Mouse (Mus musculus) cerebellum, adult 9-10 months (tissue): Measurements from ENCODE around the gene Arhgap31.
A peak's percentile ranks its signal among the peaks of the same experiment; 100 is the strongest.

Source experiments
- DNase-seq: peaks from one replicate; pipeline ENCODE4 v3.0.0; 2022

Arhgap31 gene

DNA sequence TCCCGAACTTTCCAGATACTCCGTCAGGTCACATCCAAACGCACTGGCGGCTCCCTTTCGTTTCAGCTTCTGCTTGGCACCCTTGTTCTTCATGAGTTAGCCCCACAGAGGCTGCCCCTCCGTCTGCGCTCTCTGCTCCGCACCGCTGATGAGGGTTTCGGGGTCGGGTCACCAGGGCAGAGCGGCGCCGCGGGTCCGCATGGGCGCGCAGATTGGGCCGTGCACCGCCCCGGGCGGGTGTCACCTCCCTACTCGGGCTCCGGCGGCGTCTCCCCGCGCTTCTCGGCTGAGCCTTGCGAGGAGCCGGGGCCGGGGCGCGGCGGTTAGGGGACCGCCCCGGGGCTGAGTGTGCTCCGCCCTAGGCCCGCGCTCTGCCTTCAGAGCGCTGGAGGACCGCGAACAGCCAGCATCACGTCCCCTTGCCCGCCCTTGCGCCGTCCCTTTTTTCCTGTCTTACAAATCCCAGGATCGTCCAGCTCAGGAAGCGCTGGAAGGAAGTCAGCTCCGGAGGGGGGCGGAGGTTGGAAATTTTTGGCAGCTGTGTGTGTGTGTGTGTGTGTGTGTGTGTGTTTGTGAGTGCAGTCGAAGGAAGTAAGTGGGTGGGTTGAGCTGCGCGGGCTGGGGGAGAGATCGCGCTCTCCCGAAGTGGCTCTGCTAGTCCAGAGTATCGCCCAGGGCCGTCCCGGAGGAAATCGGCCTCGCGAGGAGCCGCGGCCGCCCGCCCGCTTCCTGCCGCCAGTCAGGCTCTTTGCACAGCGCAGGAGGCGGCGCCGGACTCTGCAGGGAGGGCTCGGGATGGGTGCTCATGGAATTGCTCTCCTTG lies at the start of gene Arhgap31:
Gene Arhgap31, minus strand, starts transcription at position 694 of the 823 bp plus-strand sequence.
- peak; percentile 27 for DNase-seq

DNA sequence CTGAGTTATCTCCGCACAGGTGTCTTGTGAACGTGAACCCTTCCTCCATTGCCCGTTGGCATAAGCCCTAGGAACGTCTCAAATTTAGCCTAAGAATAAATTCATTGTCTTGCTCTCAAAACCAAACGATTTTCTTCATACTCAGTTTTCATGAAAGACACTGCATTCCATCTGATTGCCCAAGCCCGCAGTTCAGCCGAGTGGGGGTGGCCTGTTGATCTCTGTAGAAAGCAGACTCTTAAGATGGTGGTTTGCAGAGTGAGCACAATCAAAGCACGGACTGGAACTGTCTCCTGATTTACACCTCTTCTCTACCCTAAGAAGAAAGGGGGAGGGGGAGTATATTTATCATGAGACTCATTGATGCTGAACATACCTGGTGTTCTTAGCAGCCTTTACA lies 49.3 kb upstream of the Arhgap31 start:
- DNase-seq, result no peak

- DNase-seq, result no peak
Observed at GRCm38 (mm10) chr16:38761972-38762371, 48.9 kb upstream of the Arhgap31 start.

DNA sequence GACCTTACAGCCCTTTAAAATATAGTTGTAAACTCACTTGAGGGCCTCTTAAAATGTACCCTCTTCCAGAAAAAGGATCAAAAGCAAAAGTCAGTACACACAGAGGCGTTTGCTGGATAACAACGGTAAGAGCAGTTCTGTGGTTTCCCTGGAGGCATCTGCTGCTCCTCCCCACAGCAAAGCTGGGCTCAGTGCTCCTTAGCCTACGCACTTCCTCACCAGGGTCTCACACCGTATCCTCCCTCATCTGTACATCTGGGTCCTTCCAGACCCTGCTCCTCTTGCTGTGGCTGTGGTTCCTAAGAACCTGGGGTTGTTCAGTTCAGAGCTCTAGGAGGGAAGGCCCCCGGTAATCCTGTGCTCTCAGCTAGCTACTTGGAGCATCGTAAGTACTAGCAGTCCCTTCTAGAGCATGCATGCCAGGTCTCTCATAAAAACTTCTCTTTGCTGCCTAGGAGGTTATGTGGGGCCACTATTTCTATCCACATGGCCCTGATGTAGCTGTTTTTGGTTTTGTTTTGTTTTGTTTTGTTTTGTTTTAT lies 47.8 kb upstream of the Arhgap31 start:
- DNase-seq, result no peak

DNA sequence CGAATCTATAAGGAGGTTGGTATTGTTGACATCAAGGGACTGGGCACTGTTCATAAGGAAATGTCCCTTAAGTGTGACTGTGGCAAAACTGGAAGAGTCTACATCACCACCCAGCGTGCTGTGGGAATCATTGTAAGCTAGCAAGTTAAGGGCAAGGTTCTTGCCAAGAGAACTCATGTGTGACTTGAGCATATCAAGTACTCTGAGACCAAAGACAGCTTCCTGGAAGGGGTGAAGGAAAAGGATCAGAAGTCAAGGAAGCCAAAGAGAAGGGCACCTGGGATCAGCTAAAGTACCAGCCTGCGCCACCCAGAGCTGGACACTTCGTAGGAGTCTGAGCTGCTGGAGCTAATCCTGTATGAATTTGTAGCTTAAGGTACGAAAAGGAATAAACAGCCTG lies 47.2 kb upstream of the Arhgap31 start:
- no peak for DNase-seq

- no peak for DNase-seq
Observed at GRCm38 (mm10) chr16:38758104-38758861, 45.2 kb upstream of the Arhgap31 start.

DNA sequence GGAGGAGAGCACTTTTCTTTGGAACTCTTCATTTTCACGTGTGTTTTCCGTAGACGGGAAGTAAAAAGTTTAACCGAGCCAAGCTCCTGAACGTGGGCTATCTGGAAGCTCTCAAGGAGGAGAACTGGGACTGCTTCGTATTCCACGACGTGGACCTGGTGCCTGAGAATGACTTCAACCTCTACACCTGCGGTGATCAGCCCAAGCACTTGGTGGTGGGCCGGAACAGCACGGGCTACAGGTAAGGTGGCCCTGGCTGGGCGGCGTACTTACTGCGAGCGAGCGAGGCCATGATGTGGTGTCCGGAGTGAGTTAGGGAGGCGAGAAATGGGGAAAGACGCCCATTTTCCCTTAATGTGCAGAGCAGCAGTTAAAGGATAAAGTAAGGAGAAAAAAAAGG lies 44.6 kb upstream of the Arhgap31 start:
- DNase-seq, result no peak

GRCm38 (mm10) chr16:38756572-38756971 lies 43.5 kb upstream of the Arhgap31 start:
- DNase-seq, result no peak

DNA sequence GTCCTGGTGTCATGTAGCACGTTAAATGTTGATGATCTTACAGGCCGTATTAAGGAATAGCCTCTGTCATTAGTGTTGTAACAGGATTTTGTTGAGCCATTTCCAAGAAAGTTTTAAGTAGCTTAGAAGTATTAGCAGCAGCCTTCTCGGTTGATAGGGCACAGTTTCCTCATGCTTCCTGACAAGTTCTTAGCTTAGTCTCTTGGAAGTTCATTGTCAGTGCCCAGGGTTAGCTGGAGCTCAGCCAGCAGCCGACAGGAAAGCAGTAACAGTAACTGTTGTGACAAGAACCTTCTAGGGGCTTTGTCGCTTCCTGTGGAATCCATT lies 43.1 kb upstream of the Arhgap31 start:
- DNase-seq, result no peak

GRCm38 (mm10) chr16:38755452-38756176 lies 42.5 kb upstream of the Arhgap31 start:
- DNase-seq, result no peak

DNA sequence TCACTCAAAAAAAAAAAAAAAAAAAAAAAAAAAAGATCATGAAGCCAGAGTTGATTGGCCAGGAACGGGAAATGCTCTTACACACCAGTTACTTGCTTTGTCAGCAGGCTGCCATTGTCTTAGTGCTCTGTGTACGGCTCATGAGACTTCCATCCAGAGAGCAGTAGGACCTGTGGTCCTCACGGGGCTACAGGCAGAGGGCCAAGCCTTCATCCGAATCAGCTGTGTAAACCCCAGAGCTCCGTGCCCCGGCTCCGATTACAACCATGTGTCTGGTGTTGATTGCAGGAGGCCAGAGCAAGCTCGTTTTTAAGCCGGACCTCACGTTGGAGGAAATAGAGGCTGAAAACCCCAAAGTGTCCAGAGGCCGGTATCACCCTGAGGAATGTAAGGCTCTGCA lies 40.6 kb upstream of the Arhgap31 start:
- no peak for DNase-seq

DNA sequence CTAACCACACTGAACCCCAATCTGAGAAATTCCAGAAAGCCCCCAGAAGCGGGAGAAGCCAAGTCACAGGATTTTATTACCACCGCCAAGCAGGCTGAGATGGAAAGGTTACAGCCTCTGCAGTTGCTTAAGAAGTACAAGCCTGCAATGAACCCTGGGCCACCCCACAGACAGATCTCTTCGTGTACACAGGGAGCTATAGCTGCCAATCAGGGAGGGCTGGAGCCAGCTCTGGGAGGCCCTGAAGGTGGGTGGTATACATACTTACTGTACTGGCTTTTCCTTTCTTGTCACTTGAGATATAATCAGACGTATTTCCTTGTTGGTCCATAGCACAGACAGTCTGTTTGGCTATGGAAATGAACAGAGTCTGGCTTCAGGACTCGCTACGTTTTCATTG lies 37.7 kb upstream of the Arhgap31 start:
- no peak for DNase-seq

- no peak for DNase-seq
Observed at GRCm38 (mm10) chr16:38743941-38744673, 31.0 kb upstream of the Arhgap31 start.

DNA sequence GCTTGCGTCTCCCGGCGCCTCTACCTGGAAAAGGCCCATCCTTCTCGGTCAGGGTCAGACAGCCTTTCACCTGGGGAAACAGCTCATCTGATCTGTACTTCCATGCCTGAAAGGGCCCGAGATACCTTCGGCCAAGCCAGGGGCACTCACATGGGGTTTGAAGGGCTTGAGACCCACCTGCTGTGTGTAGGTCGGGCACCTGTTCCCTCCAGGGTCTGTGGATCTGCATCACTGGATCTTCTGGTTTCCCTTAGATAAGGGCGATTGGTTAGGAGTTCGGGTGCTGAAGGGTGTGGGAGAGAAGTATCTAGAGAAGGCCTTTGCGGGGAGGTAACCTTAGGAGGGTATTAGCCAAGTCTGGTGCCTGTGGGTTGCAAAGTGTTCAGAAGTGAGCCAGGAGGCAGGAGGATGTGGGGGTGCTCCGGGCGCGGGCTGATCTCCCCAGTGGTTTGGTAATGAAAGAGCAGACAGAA lies 29.6 kb upstream of the Arhgap31 start:
- peak; percentile 38 for DNase-seq

DNA sequence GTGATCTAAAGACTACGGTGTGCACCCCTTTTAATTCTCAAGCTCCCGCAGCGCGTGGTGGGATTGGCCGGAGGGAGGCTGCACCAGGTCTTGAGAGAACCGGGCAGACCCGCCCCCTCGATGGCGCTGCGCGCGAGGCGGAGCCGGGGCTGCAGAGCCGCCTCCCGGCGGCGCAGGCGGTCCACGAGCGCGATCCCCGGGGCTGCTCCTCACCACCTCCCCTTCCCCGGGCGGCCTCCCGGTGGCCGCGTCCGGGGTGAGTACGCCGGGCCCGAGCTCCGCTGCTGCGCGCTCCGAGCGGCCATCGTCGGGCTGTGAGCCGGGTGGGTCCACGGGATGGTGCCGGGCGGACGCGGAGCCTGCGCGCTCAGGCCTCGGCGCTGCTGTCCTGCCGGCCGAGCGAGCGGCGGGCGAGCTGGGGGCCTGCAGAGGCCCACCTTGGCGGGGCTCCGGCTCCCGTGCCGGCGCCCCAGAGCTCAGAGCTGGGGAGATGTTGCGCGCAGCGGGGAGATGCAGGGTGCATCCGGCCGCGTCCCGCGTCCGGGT lies 29.1 kb upstream of the Arhgap31 start, which contains the start of gene B4galt4:
Gene B4galt4, plus strand, starts transcription at position 152 of the 546 bp plus-strand sequence.
- DNase-seq, result peak; percentile 65

DNA sequence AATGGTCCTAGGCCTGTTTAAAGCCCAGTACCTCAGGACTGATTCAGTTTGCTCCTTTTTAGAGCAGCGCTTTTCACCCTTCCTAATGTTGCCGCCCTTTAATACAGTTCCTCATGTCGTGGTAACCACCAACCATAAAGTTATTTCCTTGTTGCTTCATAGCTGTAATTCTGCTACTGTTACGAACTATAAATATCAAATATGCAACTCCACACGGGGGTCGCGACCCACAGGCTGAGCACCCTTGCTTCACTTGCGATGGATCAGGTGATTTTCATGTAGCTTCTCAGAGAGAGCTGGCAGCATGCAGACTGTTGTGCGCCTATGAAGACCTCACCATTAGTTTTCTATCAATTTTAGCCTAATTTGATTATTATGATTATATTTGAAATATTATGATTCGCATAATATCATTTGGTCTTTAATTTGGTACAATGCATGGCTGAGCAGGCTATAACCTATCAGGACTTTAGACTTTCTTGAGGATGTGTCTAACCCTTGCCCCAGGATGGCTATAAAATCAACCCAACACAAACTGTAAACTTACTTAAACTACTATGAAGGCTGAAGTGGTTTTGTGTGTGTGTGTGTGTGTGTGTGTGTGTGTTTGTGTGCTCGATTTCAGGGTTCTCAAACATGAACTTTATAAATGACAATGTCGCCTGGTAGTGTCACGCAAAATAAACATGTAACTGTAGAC lies 28.3 kb upstream of the Arhgap31 start:
- no peak for DNase-seq

DNA sequence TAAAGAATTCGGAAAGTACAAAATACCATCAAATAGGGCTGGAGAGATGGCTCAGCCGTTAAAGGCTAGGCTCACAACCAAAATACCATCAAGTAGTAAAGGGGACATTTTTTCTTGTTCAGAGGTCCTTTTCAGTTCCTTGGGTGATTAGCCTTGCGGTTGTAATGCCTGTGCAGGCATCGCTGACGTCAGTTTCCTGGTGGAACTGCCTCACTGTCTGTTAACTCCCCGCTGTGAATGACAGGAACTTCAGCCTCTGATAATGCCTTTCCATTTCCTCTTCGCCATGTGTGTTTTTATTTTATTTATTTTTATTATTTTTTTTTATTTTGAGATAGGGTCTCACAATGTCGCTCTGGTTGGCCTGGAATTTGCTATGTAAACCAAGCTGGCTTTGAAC lies 17.8 kb upstream of the Arhgap31 start:
- DNase-seq, result no peak

- no peak for DNase-seq
Observed at GRCm38 (mm10) chr16:38729610-38730288, 16.7 kb upstream of the Arhgap31 start.

DNA sequence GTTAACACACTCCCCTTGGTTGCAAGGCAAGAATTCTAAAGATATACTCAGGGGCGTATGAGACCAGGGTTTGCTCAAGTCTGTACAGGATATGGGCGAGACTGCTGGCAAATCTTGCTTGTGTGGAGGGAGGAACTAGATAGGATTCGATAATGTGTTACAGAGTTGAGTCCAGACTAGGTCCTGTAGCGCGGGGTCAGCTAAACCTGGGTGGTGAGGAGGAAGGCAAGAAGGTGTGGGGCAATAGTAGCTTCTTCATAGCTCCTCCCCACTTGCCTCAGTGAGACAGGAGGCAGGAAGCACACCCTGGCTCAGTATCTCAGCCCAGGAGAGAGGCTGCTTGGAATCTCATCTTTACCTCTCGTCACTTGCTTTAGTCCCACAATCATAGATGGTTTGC lies 16.1 kb upstream of the Arhgap31 start:
- DNase-seq, result no peak

GRCm38 (mm10) chr16:38728576-38729132 lies 15.6 kb upstream of the Arhgap31 start:
- no peak for DNase-seq

GRCm38 (mm10) chr16:38724974-38725373 lies 11.9 kb upstream of the Arhgap31 start:
- no peak for DNase-seq
